Mouse (Mus musculus) kidney, embryonic 15.5 days (tissue): ENCODE data around the gene Cyth4. TPM values are rescaled to one million over a fixed set of nuclear protein-coding genes. Genes with fewer than 3 reads are reported as not detected.

ENCODE experiments used
- ATAC-seq: fragments of 200-750 bp; cut with Nextera tagmentation; replicated peaks from 2 replicates; pipeline ENCODE4 v1.8.0; 2017; ENCODE audit warnings: moderate TSS enrichment; ENCODE audit not compliant: low FRiP score
- H3K27ac ChIP-seq: fragments of 300-500 bp; sonication (generic); 2 replicates; pipeline ENCODE4 v1.5.1; 2015; ENCODE audit warnings: mild to moderate bottlenecking, inconsistent platforms
- H3K27me3 ChIP-seq: fragments of 300-500 bp; sonication (generic); 2 replicates; pipeline ENCODE4 v1.6.1; 2015; ENCODE audit warnings: inconsistent platforms
- H3K36me3 ChIP-seq: fragments of 300-500 bp; sonication (generic); 2 replicates; pipeline ENCODE4 v1.6.1; 2015; ENCODE audit warnings: inconsistent platforms
- H3K4me1 ChIP-seq: fragments of 300-500 bp; sonication (generic); 2 replicates; pipeline ENCODE4 v1.6.1; 2015; ENCODE audit warnings: inconsistent platforms
- H3K4me2 ChIP-seq: fragments of 300-500 bp; sonication (generic); 2 replicates; pipeline ENCODE4 v1.6.1; 2015; ENCODE audit warnings: moderate library complexity, mild to moderate bottlenecking, inconsistent platforms
- H3K4me3 ChIP-seq: fragments of 300-500 bp; sonication (generic); replicated peaks from 2 replicates; pipeline ENCODE4 v1.5.1; 2015; ENCODE audit warnings: mild to moderate bottlenecking, inconsistent platforms
- H3K9ac ChIP-seq: fragments of 300-500 bp; sonication (generic); 2 replicates; pipeline ENCODE4 v1.6.1; 2015; ENCODE audit warnings: mild to moderate bottlenecking, inconsistent platforms
- H3K9me3 ChIP-seq: fragments of 300-500 bp; sonication (generic); replicated peaks from 2 replicates; pipeline ENCODE4 v1.6.1; 2016; ENCODE audit warnings: inconsistent platforms
- WGBS: fragments of 180-500 bp; shearing (Covaris S2); methylation state at CpG from one replicate; pipeline ENCODE4 v1.1.7; 2015; ENCODE audit warnings: mixed read lengths; 5-methylcytosine and 5-hydroxymethylcytosine counted together
- polyA plus RNA-seq: library from polyadenylated mRNA; unstranded; fragments of >200 nt; fragmentation: Nextera tagmentation; extraction: Ambion mirVana; gene quantifications from 2 replicates; pipeline ENCODE4 v1.2.1, GENCODE M21; 2015

The Cyth4 gene
- polyA plus RNA-seq, 1 experiment from 2014 or later = 8.1 TPM

DNA sequence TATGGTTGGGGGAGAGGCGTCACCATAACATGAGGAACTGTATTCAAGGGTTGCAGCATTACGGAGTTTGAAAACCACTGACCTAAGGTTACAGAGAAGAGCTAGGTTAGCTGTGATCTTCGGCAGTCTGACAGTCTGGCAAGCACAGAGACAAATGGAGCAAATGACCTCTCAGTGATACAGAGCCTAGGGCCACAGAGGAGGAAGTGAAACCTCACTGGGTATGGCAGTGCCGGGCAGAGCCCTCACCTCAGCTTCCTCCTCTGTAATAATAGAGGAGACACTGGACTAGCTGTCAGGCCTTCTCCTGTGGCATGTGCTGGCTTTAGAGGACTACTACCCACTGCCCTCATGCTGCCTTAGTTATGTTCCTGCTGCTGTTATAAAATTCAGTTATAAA lies 7.9 kb upstream of the Cyth4 start:
- Histone ChIP-seq H3K4me3 (no peak overlapping the region), H3K27ac (no peak overlapping the region), H3K4me1 (peaks cover 11% of the 10 kb centered on the region; the same call in 1 of the 2 replicates), H3K4me2 (no peak overlapping the region), H3K36me3 (no peaks in the 10 kb centered on the region), H3K9ac (no peak overlapping the region), H3K9me3 (0 out of 2 replicates have a peak, but pooled peaks cover 3% of the 10 kb centered on the region), H3K27me3 (no peaks in the 10 kb centered on the region)
- WGBS = 81% methylated on average over 4 of the region's 4 CpGs
- ATAC-seq = no peak

DNA sequence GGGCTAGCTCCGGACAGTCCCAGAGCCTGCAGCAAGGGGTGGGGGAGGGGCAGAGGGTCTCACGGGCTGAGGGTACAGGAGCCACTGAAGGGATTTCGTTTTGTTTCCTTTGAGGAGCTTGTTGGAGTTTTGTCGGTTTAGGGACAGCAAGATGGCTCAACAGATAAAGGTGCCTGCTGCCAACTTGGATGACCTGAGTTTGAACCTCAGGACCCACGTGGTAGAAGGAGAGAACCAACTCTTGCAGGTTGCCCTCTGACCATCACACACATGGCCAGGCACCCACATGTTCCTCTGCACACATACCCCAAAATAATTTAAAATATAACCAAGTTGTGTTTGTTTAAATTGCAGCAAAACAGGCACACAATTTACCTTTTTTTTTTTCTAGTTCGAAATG lies 6.9 kb upstream of the Cyth4 start:
- Histone ChIP-seq H3K4me3 (no peak overlapping the region), H3K27ac (no peak overlapping the region), H3K36me3 (no peaks in the 10 kb centered on the region), H3K4me1 (peaks cover 11% of the 10 kb centered on the region; the same call in 1 of the 2 replicates), H3K27me3 (no peaks in the 10 kb centered on the region), H3K4me2 (no peak overlapping the region), H3K9me3 (no peaks in the 10 kb centered on the region), H3K9ac (no peak overlapping the region)
- no peak for ATAC-seq
- 64% methylated on average over 6 of the region's 6 CpGs for WGBS

DNA sequence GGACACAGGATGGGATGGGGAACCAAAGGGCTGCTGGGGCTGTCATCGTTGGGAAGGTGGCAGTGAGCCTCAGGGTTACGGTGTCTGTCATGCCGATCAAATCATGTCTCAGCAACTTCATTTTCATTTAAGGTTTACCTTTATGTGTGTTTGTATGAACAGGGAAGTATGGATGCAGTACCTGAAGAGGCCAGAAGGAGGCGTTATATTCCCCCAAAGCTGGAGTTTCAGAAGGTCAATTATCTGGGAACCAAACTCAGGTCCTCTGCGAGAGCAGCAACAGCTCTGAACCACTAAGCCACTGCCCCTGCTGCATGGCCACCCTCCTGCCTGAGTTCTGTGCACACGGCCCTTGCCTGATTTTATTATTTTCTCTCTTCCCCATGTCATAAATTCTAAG lies 6.1 kb upstream of the Cyth4 start:
- H3K27me3 ChIP-seq = no peaks in the 10 kb centered on the region
- no peak overlapping the region for H3K4me3 ChIP-seq
- 73% methylated on average over 6 of the region's 6 CpGs for whole genome bisulfite sequencing
- H3K27ac ChIP-seq = no peak overlapping the region
- H3K9me3 ChIP-seq = no peaks in the 10 kb centered on the region
- no peaks in the 10 kb centered on the region for H3K36me3 ChIP-seq
- no peak for ATAC-seq
- H3K4me1 ChIP-seq = peaks cover 11% of the 10 kb centered on the region; the same call in 1 of the 2 replicates
- H3K9ac ChIP-seq = no peak overlapping the region
- no peak overlapping the region for H3K4me2 ChIP-seq

DNA sequence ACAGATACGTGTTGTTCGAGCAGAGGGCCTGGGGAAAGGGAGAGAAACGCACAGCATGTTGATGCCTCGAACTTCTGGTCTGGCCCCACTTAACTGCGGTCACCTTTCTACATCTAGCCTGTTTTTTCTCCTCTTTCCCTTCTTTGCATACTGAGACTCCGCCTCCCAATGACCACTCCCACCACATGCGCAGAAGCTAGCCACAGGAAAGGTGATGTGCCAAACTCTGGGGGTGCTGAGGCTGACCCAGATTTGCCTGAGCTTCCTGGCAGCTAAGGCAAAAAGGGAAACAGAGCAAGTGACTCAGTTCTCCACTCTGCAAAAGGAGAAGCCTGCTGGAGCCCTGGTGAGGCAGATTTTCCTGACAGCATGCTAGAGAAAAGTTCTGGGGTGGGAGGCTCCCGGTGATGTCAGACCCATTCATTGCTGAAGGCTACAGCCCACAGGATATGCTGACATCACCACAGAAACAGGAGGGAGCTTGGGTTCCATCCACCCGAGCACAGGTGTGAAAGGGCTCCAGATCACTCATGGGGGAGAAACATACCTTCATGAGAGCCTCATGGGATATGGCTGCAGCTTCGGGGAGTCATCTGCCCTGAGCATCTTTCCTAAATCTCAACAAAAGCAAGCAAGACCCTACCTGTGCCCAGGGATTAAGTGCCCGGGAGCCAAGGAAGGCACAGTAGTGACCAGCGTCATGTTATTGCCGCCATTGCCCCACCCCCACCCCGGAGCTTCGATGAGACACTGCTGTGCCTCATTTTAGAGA lies 5.0 kb upstream of the Cyth4 start:
- no peaks in the 10 kb centered on the region for H3K36me3 ChIP-seq
- WGBS = 50% methylated on average over 15 of the region's 15 CpGs
- H3K4me1 ChIP-seq = peaks cover 11% of the 10 kb centered on the region; the same call in 1 of the 2 replicates
- H3K9me3 ChIP-seq = no peaks in the 10 kb centered on the region
- H3K4me3 ChIP-seq = no peak overlapping the region
- no peaks in the 10 kb centered on the region for H3K27me3 ChIP-seq
- H3K9ac ChIP-seq = no peak overlapping the region
- no peak for ATAC-seq
- H3K4me2 ChIP-seq = no peak overlapping the region
- no peak overlapping the region for H3K27ac ChIP-seq

DNA sequence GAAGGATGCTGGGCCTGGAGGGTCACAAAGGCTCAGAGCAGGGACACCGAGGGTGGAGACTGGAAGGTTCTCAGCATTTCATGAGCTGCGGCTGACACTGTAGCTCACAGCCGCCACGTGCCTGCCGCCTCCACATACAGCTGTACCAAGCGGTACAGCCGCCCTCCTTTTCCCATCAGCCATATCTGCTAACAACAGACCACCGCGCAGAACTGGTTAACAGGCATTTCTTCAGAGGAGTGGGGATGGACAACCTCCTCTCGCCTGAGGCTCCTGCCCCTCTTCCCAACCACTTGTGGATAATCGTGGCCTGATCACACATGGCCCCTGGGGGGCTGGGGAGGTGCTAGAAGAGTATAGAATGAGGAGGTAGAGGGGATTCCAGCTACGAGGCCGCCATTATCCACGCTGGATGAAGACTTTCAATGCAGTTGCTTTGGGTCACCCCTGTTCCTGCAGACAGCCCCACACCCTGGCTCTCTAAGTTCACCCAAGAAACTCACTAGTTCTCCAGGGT lies 4.3 kb upstream of the Cyth4 start:
- no peak overlapping the region for H3K9ac ChIP-seq
- ATAC-seq = no peak
- 73% methylated on average over 14 of the region's 14 CpGs for WGBS
- H3K4me3 ChIP-seq = no peak overlapping the region
- H3K27me3 ChIP-seq = no peaks in the 10 kb centered on the region
- H3K36me3 ChIP-seq = no peaks in the 10 kb centered on the region
- H3K4me1 ChIP-seq = peaks cover 11% of the 10 kb centered on the region; the same call in 1 of the 2 replicates
- H3K4me2 ChIP-seq = no peak overlapping the region
- no peaks in the 10 kb centered on the region for H3K9me3 ChIP-seq
- H3K27ac ChIP-seq = no peak overlapping the region

DNA sequence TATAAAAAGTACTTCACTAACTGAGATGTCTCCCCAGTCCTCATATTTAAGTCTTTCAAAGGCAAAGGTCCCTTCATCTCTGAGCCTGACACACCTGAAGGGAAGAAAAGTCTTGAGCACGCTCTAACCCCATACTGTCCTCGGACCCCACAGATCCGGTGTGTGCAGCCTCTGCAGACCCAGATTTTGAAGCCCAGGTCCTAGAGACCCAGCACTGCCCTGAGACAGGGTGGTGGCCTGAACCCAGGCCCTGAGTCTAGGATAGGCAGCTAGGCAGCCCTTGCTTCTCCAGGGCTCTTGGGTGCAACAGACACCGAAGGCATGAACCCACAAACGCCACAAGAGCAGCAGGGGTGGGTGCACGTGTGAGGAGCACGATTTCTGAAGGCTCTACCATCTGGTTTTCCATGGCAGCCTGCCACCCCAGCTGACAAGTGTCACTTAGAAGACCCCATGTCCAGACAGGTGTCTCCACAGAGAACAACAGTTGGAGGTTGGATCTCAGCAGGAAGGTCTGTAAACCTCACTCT lies 2.9 kb upstream of the Cyth4 start:
- no peaks in the 10 kb centered on the region for H3K27me3 ChIP-seq
- H3K27ac ChIP-seq = no peak overlapping the region
- no peaks in the 10 kb centered on the region for H3K9me3 ChIP-seq
- no peaks in the 10 kb centered on the region for H3K36me3 ChIP-seq
- H3K9ac ChIP-seq = no peak overlapping the region
- H3K4me2 ChIP-seq = no peak overlapping the region
- H3K4me1 ChIP-seq = peaks cover 11% of the 10 kb centered on the region; the same call in 1 of the 2 replicates
- WGBS = 91% methylated on average over 7 of the region's 7 CpGs
- no peak for ATAC-seq
- H3K4me3 ChIP-seq = no peak overlapping the region

DNA sequence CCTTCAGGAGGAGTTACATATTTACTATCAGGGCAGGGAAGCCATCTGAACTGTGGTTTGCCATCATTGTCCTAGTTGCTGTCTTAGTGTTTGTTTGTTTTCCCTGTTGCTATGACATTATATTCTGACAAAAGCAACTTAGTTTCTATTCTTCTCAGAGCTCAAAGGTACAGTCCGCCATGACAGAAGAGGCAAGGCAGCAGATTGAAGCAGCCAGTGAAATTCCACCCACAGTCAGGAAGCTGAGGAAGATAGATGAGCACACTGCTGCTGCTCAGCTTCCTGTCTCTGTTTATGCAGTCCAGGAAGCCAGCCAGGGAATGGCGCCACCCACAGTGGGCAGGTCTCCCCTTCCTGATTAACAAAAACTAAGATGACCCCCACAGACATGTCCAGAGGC lies 2.0 kb upstream of the Cyth4 start:
- no peak overlapping the region for H3K9ac ChIP-seq

DNA sequence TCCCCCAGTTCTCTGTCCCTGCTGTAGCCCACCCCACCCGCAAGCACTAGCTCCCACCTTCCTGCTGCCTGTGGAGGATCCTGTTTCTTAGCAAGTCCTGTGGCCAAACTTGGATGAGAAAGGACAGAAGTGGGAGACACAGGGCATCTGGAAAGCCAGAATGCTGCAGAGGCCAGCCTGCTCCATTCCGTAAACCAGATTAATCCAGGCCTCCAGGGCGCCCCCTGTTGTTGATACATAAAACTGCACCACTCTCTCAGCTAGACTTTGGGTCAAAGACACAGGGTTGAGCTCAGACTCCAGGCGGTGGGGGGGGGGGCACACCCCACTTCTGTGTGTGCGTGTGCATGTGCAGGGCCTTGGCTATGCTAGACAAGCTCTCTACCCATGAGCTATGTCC lies 1.4 kb upstream of the Cyth4 start:
- no peak overlapping the region for H3K4me2 ChIP-seq
- H3K36me3 ChIP-seq = no peaks in the 10 kb centered on the region
- H3K9me3 ChIP-seq = no peaks in the 10 kb centered on the region
- H3K27me3 ChIP-seq = no peaks in the 10 kb centered on the region
- no peak for ATAC-seq
- no peak overlapping the region for H3K4me3 ChIP-seq
- H3K27ac ChIP-seq = no peak overlapping the region
- H3K9ac ChIP-seq = no peak overlapping the region
- WGBS = 71% methylated on average over 5 of the region's 5 CpGs
- peaks cover 11% of the 10 kb centered on the region; the same call in 1 of the 2 replicates for H3K4me1 ChIP-seq

More for the DNA sequence above, 2.0 kb upstream of the Cyth4 start:
- Histone ChIP-seq H3K4me1 (peaks cover 11% of the 10 kb centered on the region; the same call in 1 of the 2 replicates), H3K36me3 (no peaks in the 10 kb centered on the region), H3K4me3 (no peak overlapping the region), H3K9me3 (no peaks in the 10 kb centered on the region), H3K4me2 (no peak overlapping the region), H3K27me3 (no peaks in the 10 kb centered on the region), H3K27ac (no peak overlapping the region)
- no peak for ATAC-seq
- WGBS = 89% methylated on average over 2 of the region's 2 CpGs

DNA sequence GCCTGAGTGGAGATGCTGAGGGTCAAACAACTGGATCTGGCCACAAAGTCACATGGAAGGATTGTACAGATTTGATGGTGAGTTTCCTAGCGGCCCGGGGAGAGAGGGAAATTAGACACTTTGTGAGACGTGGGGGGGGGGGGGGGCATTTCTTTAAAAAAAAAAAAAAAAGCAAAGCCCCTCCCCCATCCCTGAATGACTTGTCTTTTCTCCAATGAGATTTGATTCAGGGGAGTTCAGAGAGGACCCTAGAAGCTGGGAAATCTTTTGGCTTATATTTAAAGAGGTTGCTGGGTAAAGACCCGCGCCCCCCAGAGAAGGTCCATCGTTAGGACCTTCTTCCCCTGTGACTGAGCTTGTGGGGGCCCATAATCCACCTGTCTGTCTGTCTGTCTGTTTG lies 343 bp upstream of the Cyth4 start:
- 85% methylated on average over 6 of the region's 6 CpGs for WGBS
- no peak for ATAC-seq
- H3K4me2 ChIP-seq = no peak overlapping the region
- no peaks in the 10 kb centered on the region for H3K36me3 ChIP-seq
- peaks cover 3% of the 10 kb centered on the region; the same call in 1 of the 2 replicates for H3K4me1 ChIP-seq
- no peak overlapping the region for H3K9ac ChIP-seq
- H3K27ac ChIP-seq = no peak overlapping the region
- H3K9me3 ChIP-seq = no peaks in the 10 kb centered on the region
- H3K4me3 ChIP-seq = no peak overlapping the region
- H3K27me3 ChIP-seq = no peaks in the 10 kb centered on the region

DNA sequence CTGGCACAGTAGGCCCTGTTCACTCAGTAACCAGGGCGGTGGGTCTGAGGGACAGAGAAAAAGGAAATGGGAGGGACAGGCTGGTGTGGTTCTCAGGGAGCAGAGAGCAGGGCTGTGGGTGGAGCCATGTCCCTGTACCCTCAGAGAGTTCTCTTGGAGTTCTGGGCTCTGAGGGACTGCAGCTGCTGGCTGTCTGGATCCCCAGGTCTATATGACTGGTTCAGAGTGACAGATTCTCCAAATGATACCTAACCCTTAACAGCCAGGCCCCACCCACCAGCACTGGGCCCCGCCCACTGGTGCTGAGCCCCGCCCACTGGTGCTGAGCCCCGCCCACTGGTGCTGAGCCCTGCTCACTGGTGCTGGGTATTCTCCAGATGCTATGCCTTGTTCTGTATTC lies 882 bp downstream of the Cyth4 start:
- Histone ChIP-seq H3K9me3 (no peaks in the 10 kb centered on the region), H3K4me2 (no peak overlapping the region), H3K36me3 (no peaks in the 10 kb centered on the region), H3K27me3 (no peaks in the 10 kb centered on the region), H3K4me1 (no peaks in the 10 kb centered on the region), H3K9ac (no peak overlapping the region), H3K4me3 (no peak overlapping the region), H3K27ac (peak overlapping the region; percentile 7; the same call in 1 of the 2 replicates)
- ATAC-seq = peak; percentile 46
- 60% methylated on average over 4 of the region's 4 CpGs for WGBS

DNA sequence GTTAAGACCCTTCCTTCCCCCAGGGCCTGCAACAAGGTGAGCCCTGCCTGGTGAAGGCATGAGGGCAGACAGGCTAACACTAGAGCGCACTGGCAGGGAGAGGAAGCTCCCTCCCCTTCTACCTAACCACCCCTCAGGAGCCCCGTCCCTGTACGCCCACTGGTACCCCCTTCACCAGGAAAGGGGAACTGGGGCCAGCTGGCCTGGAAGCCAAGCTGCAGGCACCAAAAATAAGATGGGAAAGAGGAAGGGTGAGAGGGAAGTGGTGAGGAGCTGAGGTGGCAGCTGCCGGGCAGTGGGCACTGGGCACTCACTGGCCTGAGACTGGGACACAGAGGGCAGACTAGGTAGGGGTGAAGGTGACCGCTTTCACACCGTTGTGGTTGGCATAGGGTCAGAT lies 2.3 kb downstream of the Cyth4 start:
- H3K27ac ChIP-seq = no peak overlapping the region
- H3K27me3 ChIP-seq = no peaks in the 10 kb centered on the region
- WGBS = 84% methylated on average over 6 of the region's 6 CpGs

DNA sequence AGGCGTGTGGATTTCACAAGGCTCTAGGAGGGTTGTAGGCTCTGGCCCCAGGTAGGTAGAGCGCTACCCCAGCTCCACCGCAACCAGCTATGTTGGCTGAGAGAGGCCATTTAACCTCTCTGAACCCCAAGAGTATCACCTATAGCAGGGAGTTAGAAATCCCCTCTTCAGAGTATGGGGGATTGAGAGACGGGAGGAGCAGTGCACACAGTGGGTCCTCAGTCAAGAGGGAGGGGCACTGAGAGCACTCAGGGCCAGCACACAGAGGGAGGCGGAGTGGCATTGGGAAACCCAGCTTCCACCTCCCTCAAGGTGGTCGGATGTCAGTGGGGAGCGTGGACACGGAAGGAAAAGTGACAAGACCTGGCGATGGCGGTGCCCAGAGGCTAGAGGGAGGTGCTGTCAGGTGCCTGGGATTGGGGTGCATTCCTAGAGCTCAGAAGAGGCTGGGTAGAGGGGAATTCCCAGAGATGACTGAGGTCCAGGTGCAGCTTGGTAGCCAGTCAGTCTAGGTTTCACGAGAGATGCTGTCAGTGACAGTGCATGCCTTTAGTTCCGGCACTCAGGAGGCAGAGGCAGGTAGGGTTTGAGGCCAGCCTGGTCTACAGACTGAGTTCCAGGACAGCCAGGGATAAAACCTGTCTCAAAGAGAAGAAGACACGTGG lies 2.8 kb downstream of the Cyth4 start:
- Histone ChIP-seq H3K27me3 (no peaks in the 10 kb centered on the region), H3K4me2 (no peak overlapping the region), H3K36me3 (no peaks in the 10 kb centered on the region), H3K4me3 (no peak overlapping the region), H3K27ac (no peak overlapping the region), H3K9ac (no peak overlapping the region), H3K4me1 (no peaks in the 10 kb centered on the region), H3K9me3 (no peaks in the 10 kb centered on the region)
- ATAC-seq = no peak
- 77% methylated on average over 13 of the region's 13 CpGs for WGBS

More for the DNA sequence above, 2.3 kb downstream of the Cyth4 start:
- no peak overlapping the region for H3K4me2 ChIP-seq
- H3K36me3 ChIP-seq = no peaks in the 10 kb centered on the region
- no peaks in the 10 kb centered on the region for H3K9me3 ChIP-seq
- H3K4me1 ChIP-seq = no peaks in the 10 kb centered on the region
- no peak overlapping the region for H3K9ac ChIP-seq
- no peak overlapping the region for H3K4me3 ChIP-seq
- ATAC-seq = no peak
